Mouse (Mus musculus): ENCODE results near the gene E430018J23Rik. TPM values are rescaled to one million over a fixed set of nuclear protein-coding genes. Genes with fewer than 3 reads are reported as not detected.
"Not testable (repeated sequence)": the region's sequence is repeated elsewhere in the genome, so short reads cannot be mapped to it uniquely, and the experiment has no call there.

The E430018J23Rik gene
- polyA plus RNA-seq (2015; fragmentation: Nextera tagmentation; extraction: Ambion mirVana), result 5.4 and 5.9 TPM in 2 replicates

- peak within 1 kb of the TSS; percentile 88 for H3K4me2 ChIP-seq (replicated peaks)
- H3K9me3 ChIP-seq, result no peaks in the 10 kb centered on the region
- peak; percentile 93 for ATAC-seq (replicated peaks)
- H3K27ac ChIP-seq (replicated peaks), result peak within 1 kb of the TSS; percentile 79
- peaks cover 16% of the 10 kb centered on the region for H3K4me1 ChIP-seq
- under 1% methylated on average over 45 of the region's 45 CpGs for WGBS
- H3K4me3 ChIP-seq, result peak within 1 kb of the TSS; percentile 71
- peak within 1 kb of the TSS; percentile 82 for H3K9ac ChIP-seq (replicated peaks)
- peaks cover 5% of the 10 kb centered on the region for H3K36me3 ChIP-seq
- H3K27me3 ChIP-seq, result no peaks in the 10 kb centered on the region
Measured at GRCm38 (mm10) chr7:127393157-127393943, at the start of gene E430018J23Rik. Gene E430018J23Rik, minus strand, starts transcription at chr7:127393629.

GRCm38 (mm10) chr7:127437724-127438123, 44.3 kb upstream of the E430018J23Rik start:
- WGBS, result 86% methylated on average over 3 of the region's 3 CpGs

GRCm38 (mm10) chr7:127435206-127435605, 41.8 kb upstream of the E430018J23Rik start:
- no peaks in the 10 kb centered on the region for H3K4me1 ChIP-seq
- no peak for ATAC-seq (replicated peaks)
- no peak overlapping the region for H3K4me2 ChIP-seq (replicated peaks)
- H3K36me3 ChIP-seq, result no peaks in the 10 kb centered on the region
- WGBS, result 91% methylated on average over 4 of the region's 4 CpGs
- H3K4me3 ChIP-seq, result no peak overlapping the region
- H3K27ac ChIP-seq (replicated peaks), result no peak overlapping the region
- no peak overlapping the region for H3K9ac ChIP-seq (replicated peaks)
- H3K27me3 ChIP-seq, result no peaks in the 10 kb centered on the region
- no peaks in the 10 kb centered on the region for H3K9me3 ChIP-seq

More at GRCm38 (mm10) chr7:127437724-127438123, 44.3 kb upstream of the E430018J23Rik start:
- Histone ChIP-seq H3K36me3 (peaks cover 9% of the 10 kb centered on the region; the same call in 1 of the 2 replicates), H3K27me3 (no peaks in the 10 kb centered on the region), H3K9me3 (no peaks in the 10 kb centered on the region), H3K4me3 (no peak overlapping the region), H3K27ac (replicated peaks) (no peak overlapping the region), H3K4me1 (no peaks in the 10 kb centered on the region), H3K4me2 (replicated peaks) (no peak overlapping the region), H3K9ac (replicated peaks) (no peak overlapping the region)
- ATAC-seq (replicated peaks), result no peak

- H3K9me3 ChIP-seq, result no peaks in the 10 kb centered on the region
- no peak overlapping the region for H3K9ac ChIP-seq (replicated peaks)
- peaks cover 12% of the 10 kb centered on the region for H3K27me3 ChIP-seq
- peaks cover 9% of the 10 kb centered on the region for H3K4me1 ChIP-seq
- no peak for ATAC-seq (replicated peaks)
- H3K27ac ChIP-seq (replicated peaks), result no peak overlapping the region
- 69% methylated on average over 3 of the region's 3 CpGs for WGBS
- no peak overlapping the region for H3K4me3 ChIP-seq
- H3K4me2 ChIP-seq (replicated peaks), result no peak overlapping the region
- no peaks in the 10 kb centered on the region for H3K36me3 ChIP-seq
Measured at GRCm38 (mm10) chr7:127426354-127426753, 32.9 kb upstream of the E430018J23Rik start.

DNA sequence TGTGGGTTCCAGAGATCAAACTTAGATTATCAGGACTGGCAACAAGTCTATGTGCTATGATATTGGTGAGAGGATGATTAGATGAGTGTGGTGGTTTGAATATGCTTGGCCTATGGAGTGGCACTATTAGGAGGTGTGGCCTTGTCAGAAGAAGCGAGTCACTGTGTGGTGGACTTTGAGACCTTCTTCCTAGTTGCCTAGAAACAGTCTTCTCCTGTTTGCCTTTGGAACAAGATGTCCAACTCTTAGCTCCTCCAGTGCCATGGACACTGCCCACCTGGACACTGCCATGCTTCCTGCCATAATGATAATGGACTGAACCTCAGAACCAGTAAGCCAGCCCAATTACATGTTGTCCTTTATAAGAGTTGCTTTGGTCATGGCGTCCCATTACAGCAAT, 32.5 kb upstream of the E430018J23Rik start:
- H3K4me2 ChIP-seq (replicated peaks), result no peak overlapping the region
- peaks cover 12% of the 10 kb centered on the region for H3K27me3 ChIP-seq
- H3K36me3 ChIP-seq, result no peaks in the 10 kb centered on the region
- peaks cover 13% of the 10 kb centered on the region for H3K4me1 ChIP-seq
- H3K4me3 ChIP-seq, result no peak overlapping the region
- no peak for ATAC-seq (replicated peaks)
- H3K9ac ChIP-seq (replicated peaks), result no peak overlapping the region
- no peaks in the 10 kb centered on the region for H3K9me3 ChIP-seq
- 90% methylated on average over 2 of the region's 2 CpGs for WGBS
- no peak overlapping the region for H3K27ac ChIP-seq (replicated peaks)

- peaks cover 12% of the 10 kb centered on the region for H3K27me3 ChIP-seq
- no peak overlapping the region for H3K4me2 ChIP-seq (replicated peaks)
- no peak overlapping the region for H3K4me3 ChIP-seq
- H3K9ac ChIP-seq (replicated peaks), result no peak overlapping the region
- H3K27ac ChIP-seq (replicated peaks), result no peak overlapping the region
- no peak for ATAC-seq (replicated peaks)
- H3K4me1 ChIP-seq, result peaks cover 16% of the 10 kb centered on the region
- H3K36me3 ChIP-seq, result no peaks in the 10 kb centered on the region
- 87% methylated on average over 3 of the region's 3 CpGs for WGBS
- H3K9me3 ChIP-seq, result no peaks in the 10 kb centered on the region
Measured at GRCm38 (mm10) chr7:127425291-127425690, 31.9 kb upstream of the E430018J23Rik start.

DNA sequence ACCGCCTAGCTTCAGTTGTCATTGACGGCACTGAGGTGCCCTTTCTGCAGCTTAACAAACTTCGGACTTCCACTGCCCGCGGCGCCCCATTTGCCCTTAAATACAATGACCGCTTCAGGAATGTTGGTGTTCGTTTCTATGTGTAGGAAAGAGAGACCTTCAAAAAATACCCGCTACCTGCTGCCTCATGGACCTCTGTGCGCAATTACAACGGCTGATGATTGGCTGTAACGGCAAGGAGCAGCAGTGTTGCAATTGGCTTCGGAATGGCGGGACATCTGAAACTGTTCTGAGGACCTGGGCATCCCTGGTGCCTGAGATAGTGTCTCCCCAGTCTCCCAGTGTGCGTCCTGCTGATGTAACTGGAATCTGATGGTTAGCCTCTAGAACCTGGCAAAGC, 28.8 kb upstream of the E430018J23Rik start:
- ATAC-seq (replicated peaks), result peak; percentile 67
- peaks cover 12% of the 10 kb centered on the region for H3K27me3 ChIP-seq
- H3K4me2 ChIP-seq (replicated peaks), result peak overlapping the region; percentile 98
- H3K4me1 ChIP-seq, result peaks cover 16% of the 10 kb centered on the region
- H3K9me3 ChIP-seq, result no peaks in the 10 kb centered on the region
- H3K27ac ChIP-seq (replicated peaks), result peak overlapping the region; percentile 79
- H3K36me3 ChIP-seq, result no peaks in the 10 kb centered on the region
- peak overlapping the region; percentile 92 for H3K9ac ChIP-seq (replicated peaks)
- peak overlapping the region; percentile 74 for H3K4me3 ChIP-seq
- 1% methylated on average over 15 of the region's 15 CpGs for WGBS

DNA sequence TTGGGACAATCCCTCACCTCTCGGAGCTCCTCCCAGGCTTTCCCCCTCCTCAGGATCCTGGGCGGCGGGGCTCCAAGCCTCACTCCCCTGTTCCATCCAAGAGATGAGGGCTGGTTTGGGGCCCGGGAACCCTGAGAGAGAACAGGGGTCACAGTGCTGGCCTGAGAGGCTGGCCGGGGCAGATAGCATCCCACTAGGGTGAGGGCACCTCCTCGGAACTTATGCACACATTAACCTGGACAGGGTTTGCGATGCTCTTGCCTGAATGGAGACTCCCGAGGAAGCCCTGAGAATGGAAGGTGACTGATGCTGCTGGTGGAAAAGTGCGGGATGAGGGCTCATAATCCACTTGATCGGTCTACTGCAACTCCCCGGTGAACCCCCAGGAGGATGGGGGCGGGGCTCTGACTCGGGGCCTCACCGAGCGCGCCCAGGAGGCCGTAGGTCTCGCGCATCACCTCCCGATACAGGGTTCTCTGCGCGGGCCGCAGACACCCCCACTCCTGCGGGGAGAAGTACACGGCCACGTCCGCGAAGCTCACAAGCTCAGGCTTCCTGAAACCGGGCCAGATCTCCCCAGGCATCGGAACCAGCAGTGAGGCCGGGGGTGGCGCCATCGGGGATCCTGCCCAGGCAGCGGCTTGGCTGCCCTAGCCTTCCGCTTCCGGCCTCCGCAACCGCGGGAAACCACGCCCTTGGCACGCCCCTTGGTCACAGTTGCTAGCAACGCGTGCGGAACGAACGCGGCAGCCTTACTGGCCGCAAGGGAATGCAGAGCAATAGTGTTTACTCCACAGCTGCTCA, 28.2 kb upstream of the E430018J23Rik start, which contains the start of gene Zfp688:
Gene Zfp688 (minus strand): TSS at position 681 of the 804 bp plus-strand sequence.
- WGBS, result 1% methylated on average over 48 of the region's 48 CpGs
- peak within 1 kb of the TSS; percentile 74 for H3K4me3 ChIP-seq

DNA sequence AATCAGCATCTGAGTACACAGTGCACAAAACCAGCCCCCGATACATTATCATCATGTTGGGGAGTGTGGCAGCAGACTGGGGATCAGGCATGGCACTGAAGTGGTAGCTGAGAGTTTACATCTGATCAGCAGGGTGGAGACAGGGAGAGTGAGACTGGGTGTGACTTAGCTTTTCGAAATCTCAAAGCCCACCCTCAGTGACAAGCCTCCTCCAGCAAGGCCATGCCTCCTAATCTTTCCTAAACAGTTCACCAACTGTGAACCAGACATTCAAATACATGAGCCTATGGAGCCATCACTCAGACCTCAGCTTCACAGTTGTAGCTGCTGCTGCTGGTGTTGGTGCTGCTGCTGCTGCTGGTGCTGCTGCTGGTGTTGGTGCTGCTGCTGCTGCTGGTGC, 18.0 kb upstream of the E430018J23Rik start:
- 0 out of 2 replicates have a peak, but pooled peaks cover under 1% of the 10 kb centered on the region for H3K4me1 ChIP-seq
- no peak for ATAC-seq (replicated peaks)
- no peaks in the 10 kb centered on the region for H3K9me3 ChIP-seq
- no peaks in the 10 kb centered on the region for H3K36me3 ChIP-seq
- no peak overlapping the region for H3K4me3 ChIP-seq
- H3K27ac ChIP-seq (replicated peaks), result no peak overlapping the region
- no peak overlapping the region for H3K4me2 ChIP-seq (replicated peaks)
- no peak overlapping the region for H3K9ac ChIP-seq (replicated peaks)
- no peaks in the 10 kb centered on the region for H3K27me3 ChIP-seq
- WGBS, result 77% methylated on average over 2 of the region's 2 CpGs

More for the DNA sequence above, 28.2 kb upstream of the E430018J23Rik start, which contains the start of gene Zfp688:
- peak; percentile 97 for ATAC-seq (replicated peaks)
- Histone ChIP-seq H3K27ac (replicated peaks) (peak within 1 kb of the TSS; percentile 79), H3K9ac (replicated peaks) (peak within 1 kb of the TSS; percentile 92), H3K9me3 (no peaks in the 10 kb centered on the region), H3K4me2 (replicated peaks) (peak within 1 kb of the TSS; percentile 98), H3K36me3 (no peaks in the 10 kb centered on the region), H3K4me1 (peaks cover 16% of the 10 kb centered on the region), H3K27me3 (peaks cover 12% of the 10 kb centered on the region)

DNA sequence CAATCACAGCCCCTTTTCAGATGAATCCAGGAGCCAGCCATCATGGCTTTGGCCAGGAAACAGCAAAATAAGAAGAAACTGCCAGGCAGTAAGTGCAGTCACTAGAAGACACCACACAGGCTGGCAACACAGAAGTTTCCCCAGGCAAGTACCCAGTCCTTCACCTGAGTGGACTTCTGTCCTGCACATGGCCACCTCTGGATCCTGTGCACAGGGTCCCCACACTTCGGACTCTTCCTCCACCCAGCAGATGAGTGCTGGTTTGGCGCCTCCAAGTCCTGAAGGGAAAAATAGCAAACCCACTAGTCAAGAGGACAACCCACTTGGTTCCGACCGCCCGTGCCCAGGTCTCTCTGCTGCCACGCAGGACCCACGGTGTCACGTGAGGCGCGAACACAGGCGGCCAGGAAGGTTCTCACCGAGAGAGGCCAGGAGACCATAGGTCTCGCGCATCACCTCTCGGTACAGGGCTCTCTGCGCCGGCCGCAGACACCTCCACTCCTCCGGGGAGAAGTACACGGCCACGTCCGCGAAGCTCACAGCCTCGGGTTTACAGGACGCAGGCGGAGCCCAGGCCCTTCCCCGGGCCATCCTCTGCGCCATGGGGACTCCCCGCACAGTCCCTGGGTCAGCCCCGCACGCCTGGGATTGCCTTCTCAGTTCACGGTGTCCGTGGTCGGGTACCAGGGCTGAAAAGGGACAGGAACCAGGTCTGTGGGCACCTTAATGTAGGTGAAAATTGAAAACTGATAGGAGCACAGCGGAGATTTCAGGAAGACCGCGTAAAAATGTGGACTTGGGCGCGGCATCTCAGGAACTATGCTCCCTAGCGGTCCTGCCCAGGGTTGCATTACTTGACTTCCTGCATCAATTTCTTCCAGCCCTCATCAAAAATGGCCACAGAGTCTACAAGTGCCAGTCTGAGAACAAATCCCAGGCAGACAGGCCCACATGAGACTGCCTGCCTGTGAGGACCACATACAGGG, 12.9 kb upstream of the E430018J23Rik start, which contains the start of gene Zfp764:
Gene Zfp764 (minus strand): TSS at position 821 of the 986 bp plus-strand sequence.
- H3K4me3 ChIP-seq, result peak within 1 kb of the TSS; percentile 54
- peak within 1 kb of the TSS; percentile 73 for H3K9ac ChIP-seq (replicated peaks)
- 5% methylated on average over 40 of the region's 40 CpGs for WGBS
- H3K9me3 ChIP-seq, H3K27me3 ChIP-seq, H3K4me1 ChIP-seq, H3K36me3 ChIP-seq: not testable (repeated sequence)
- peak within 1 kb of the TSS; percentile 75 for H3K27ac ChIP-seq (replicated peaks)
- H3K4me2 ChIP-seq (replicated peaks), result peak within 1 kb of the TSS; percentile 95
- peak; percentile 88 for ATAC-seq (replicated peaks)

GRCm38 (mm10) chr7:127404101-127404500, 10.7 kb upstream of the E430018J23Rik start:
- not testable (repeated sequence) for H3K9me3 ChIP-seq; H3K4me3 ChIP-seq; H3K9ac ChIP-seq (replicated peaks); H3K4me1 ChIP-seq; H3K36me3 ChIP-seq; H3K27me3 ChIP-seq; H3K27ac ChIP-seq (replicated peaks); H3K4me2 ChIP-seq (replicated peaks); ATAC-seq (replicated peaks)
- WGBS, result 98% methylated on average over 6 of the region's 6 CpGs

Data from forebrain, embryonic 15.5 days (tissue).